Mouse (Mus musculus): ENCODE measurements around the gene Olr1.

Gene Olr1

DNA sequence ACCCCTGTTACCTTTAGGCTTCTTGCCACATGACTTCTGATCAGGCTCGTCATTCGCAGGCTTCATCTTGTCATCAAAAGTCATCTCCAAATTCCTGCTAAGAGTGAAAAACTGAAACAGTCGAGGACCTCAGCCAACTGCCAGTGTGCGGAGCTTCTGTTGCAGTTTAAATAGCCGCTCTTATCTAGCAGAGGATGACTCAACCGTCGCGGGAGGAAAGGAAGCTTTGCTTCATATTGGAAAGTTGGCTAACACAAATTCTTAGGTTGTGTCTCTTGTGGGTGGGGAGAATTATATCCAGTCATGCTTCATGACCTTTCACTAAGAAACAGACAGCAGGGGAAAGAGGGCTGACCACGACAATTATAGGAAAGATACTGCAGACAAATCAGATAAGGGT, at the start of gene Olr1:
TSS of gene Olr1 (minus strand) at position 142 of the 400 bp plus-strand sequence.
- no peak for DNase-seq

DNA sequence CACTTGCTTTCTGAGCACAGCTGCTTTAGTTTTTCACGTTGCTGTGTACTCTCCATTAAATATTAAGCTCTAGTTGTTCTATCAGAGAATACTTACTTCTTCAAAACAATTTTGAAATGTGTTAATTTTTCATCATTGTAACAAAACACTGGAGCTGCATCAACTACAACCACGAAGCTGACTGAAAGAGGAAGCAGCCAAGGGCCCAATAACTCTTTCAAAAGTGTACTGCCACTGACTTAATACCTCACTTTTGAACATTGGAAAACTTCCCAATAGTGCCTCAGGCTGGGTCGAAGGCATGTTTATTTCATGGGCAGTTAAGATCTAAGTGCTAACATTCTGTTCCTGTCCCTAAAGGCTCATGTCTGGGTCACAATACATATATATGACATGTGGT, 41.0 kb upstream of the Olr1 start:
- no peak for DNase-seq

DNA sequence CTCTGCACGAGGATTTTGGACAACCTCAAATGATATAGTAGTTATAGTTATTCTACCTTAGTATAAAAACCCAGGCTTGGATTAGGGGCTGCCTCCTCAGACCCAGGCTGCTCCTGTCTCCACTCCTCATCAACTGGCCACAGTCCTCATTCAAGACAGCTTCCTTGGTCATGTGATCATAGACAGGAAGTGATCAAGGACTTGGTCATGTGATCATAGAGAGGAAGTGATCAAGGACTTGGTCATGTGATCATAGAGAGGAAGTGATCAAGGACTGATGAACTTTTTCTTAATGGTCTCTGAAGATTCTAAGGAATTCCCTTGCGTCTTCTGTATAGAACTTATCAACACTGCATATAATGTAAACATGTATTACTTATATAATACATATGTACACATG, 40.3 kb upstream of the Olr1 start:
- DNase-seq = no peak

GRCm38 (mm10) chr6:129543709-129544606, 37.0 kb upstream of the Olr1 start:
- DNase-seq = peak; percentile 52

GRCm38 (mm10) chr6:129542540-129542939, 35.6 kb upstream of the Olr1 start:
- DNase-seq = no peak

- no peak for DNase-seq
Observed at GRCm38 (mm10) chr6:129541931-129542330, 35.0 kb upstream of the Olr1 start.

DNA sequence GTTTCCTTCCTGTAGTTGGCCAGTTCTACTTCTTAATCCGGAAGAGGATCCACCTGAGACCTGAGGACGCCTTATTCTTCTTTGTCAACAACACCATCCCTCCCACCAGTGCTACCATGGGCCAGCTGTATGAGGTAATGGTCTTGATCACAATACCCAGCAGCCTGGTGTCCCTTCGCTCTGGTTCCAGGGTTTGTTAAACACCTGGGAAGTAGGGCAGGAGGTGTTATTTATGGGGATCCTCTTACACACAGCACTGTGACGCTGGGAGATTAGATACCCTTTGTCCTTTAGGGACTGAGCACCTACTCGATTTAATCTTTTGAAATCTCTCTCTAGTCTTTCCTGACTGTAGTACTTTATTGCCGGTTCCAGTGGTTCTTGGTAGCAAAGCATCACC, 31.6 kb upstream of the Olr1 start:
- DNase-seq = no peak

DNA sequence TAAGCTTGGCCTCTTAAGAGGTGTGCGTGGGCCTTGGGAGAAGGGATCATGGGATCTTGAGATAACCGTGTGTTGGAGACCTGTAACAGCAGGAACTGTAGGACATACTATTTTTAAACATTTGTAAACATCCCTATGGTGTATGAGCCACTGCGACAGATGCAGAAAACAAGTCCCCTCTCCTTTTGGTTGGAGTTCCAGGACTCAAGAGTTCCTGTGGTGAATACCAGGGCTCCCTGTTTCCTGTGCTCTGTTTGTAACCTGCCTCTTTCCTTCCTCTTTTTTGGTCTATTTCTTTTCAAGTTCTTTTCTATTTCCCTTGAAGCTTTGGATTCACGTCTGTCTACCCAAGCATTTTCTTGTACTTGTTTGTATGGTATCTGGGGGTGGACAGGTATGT, 28.8 kb upstream of the Olr1 start:
- no peak for DNase-seq

DNA sequence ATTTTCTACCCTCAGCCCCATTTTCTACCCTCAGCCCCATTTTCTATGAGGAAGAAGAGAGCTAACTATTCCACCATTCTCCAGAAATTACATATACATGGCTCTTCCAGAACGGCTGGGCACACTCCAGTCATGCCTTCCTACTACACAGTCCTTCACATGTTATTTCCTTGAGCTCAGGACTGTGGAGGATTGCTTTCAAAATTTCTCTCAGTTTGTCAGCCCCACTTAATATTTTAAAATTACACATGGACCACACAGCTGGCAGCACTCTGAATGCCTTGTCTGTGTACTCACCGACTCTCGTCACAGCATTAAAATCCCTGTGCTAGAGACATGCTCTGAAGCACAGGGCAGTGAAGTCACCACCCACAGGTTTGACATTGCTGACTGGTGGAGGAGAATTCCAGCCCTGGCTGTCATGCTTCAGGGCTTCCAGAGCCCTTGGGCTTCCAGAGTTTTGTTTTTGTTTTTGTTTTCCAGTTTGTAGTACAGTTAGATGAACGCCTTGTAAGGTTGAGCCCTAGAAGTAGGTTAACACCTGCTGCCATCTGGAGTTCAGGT, 27.7 kb upstream of the Olr1 start:
- no peak for DNase-seq

DNA sequence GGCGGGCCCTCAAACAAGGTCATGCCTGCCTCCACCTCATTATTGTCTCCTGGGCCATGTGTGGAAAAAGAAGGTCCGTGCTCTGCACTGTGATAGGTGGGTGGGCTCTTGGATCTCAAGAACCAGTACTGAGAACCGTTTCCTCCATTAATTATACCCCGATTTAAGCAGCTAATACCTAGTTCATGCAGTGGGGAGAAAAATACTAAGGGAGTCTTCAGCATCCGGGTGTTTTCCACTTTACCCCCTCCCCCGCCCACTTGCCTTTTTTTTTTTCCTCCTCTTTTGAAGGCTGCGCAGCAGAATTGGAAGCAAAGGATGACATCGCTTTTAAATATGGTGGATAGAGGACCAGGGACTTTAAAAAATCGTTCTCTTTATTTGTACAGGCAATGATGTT, 27.1 kb upstream of the Olr1 start:
- DNase-seq = no peak

GRCm38 (mm10) chr6:129532942-129533860, 26.2 kb upstream of the Olr1 start, which contains the start of gene Gabarapl1:
Gene Gabarapl1 (plus strand): TSS chr6:129533160.
- peak; percentile 63 for DNase-seq

DNA sequence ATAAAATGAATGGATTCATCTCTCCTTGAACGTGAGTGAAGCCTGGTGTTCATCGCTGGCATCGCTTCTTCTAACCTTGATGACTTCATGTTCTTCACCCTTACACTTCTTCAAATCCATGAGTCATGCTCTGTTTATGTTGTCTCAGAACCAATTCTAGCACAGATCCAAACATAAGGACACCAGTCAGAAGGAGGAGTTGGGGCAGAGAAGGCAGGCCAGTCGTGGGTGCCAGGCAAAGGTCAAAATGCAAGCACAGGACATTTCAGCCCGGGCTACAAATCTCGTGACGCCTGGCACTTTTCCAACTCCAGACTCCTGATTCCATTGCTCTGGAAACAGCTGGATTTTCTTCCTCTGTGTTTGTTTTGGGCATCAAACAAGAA, 25.6 kb upstream of the Olr1 start:
- no peak for DNase-seq

- no peak for DNase-seq
Observed at GRCm38 (mm10) chr6:129530261-129530660, 23.3 kb upstream of the Olr1 start.

DNA sequence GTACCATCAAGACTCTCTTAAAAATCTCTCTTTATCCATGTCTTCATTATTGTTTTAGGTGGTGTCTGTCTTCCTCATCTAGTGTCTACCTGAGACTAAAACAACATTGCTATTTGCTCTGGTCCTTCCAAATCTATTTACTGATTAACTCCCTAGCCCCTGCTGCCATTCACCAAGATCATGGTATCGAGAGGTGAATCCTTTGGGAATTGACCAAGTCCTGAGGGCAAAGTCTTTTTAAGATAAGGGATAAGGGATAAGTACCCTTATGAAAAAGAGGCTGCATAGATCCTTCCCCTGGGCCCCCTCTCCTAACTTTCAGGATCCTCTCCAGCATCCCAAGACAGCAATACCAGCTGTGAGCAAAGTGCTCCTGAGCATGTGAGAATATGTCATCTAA, 22.6 kb upstream of the Olr1 start:
- no peak for DNase-seq

- no peak for DNase-seq
Observed at GRCm38 (mm10) chr6:129527416-129527815, 20.5 kb upstream of the Olr1 start.

GRCm38 (mm10) chr6:129526069-129526468, 19.1 kb upstream of the Olr1 start:
- DNase-seq = no peak

DNA sequence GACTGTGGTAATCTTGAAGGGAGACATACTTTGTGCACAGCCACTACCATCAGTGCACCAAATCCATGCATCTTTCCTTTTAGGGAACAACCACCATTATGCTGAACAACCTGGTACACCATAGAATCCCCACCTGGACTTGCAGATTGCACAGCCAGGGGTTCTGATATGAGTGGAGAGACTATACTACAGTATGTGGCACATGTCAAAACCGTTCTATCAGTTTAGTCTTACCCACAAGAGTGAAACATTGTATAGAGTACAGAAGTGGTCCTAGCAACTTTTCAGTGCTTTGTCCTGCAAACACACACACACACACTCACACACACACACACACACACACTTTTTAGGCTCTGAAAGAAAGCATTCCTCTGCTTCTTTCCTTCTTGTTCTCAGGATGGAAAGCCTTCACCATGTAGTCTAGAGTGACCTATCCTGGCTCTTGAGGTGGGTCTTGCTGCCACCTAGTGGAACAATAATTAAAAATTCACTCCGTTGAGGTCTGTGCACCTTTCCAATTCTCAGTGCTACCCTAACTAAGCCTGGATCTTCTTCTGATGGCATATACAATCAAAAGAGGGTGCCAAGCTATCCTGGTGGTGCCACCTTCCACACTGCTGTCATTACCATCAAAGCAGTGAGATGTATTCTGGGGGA, 10.9 kb upstream of the Olr1 start:
- peak; percentile 18 for DNase-seq

GRCm38 (mm10) chr6:129516388-129516787, 9.4 kb upstream of the Olr1 start:
- no peak for DNase-seq

DNA sequence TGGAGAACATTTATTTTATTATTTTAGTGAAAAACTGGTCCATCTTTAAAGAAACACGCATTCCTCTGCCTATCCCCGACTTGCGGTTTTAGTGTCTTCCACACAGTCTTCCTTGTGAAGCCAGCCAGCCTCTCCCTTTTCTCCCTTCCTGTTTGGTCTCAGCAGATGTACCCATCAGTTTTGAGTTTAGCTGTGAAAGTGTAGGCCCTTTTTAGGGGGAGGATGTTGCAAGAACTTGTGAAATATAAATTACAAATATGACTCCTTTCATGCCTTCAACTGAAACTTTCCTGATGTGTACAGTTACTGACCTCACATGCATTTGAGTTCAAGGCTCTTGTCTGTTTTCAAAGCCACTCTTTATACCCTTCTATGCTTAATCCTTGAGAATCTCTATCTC, 8.1 kb upstream of the Olr1 start:
- no peak for DNase-seq

GRCm38 (mm10) chr6:129514376-129514775, 7.4 kb upstream of the Olr1 start:
- DNase-seq = no peak

DNA sequence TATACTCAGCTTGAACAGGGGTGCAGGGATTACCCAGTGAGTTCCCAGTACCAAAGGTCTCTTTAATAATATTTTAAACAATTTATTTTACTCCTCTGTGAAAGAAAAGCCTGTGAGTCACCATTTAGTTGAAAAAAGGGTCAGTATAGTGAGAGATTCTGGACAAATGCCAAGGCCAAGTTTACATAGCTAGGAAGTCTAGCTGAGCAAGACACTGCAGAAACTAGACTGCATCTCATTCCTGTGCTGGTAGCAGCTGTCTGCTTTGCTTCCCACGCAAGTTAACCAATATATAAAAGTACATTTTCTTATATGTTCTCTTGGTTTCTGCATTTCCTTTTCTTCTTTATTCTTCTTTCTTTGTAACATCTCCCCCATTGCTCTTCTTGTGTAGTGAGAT, 6.4 kb upstream of the Olr1 start:
- DNase-seq = no peak

DNA sequence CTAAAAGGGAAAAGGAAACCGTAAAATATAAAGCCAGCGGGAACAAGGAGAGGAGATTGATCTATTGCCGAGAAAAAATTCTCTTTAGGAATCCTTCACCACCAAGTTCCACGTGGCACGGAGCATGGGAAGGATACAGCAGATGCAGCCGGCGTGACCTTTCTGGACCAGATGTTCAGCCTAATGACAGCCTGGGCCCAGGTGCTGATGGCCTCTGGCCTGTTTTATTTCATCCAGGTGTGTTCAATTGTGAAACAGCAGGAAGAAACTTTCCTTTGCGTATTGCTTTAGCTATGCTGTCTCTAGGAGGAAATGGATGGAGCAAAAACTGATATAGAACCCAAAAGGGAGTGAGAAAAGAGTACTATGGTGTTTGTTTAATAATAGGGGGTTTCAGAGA, 5.9 kb upstream of the Olr1 start:
- DNase-seq = no peak

- DNase-seq = no peak
Observed at GRCm38 (mm10) chr6:129512367-129512766, 5.4 kb upstream of the Olr1 start, which contains the start of gene Tmem52b. Gene Tmem52b (plus strand): TSS chr6:129512555.

All from thymus, postnatal 14 days (tissue).